Mouse (Mus musculus) stomach, embryonic 14.5 days (tissue): Measurements from ENCODE around the gene Auh. TPM values are rescaled to one million over a fixed set of nuclear protein-coding genes. Genes with fewer than 3 reads are reported as not detected.

ENCODE experiments used
- ATAC-seq: fragments of 200-750 bp; cut with Nextera tagmentation; 2 replicates; pipeline ENCODE4 v1.8.0; 2017; ENCODE audit warnings: low read depth, moderate TSS enrichment; ENCODE audit not compliant: insufficient number of reproducible peaks, insufficient read depth, low FRiP score
- H3K27ac ChIP-seq: fragments of 300-500 bp; sonication (generic); 2 replicates; pipeline ENCODE4 v1.5.1; 2014; ENCODE audit warnings: mild to moderate bottlenecking, low read length, moderate library complexity, mixed read lengths
- H3K27me3 ChIP-seq: fragments of 300-500 bp; sonication (generic); 2 replicates; pipeline ENCODE4 v1.6.1; 2014; ENCODE audit warnings: low read length, control low read depth, mixed read lengths; ENCODE audit not compliant: control insufficient read depth, insufficient read depth
- H3K36me3 ChIP-seq: fragments of 300-500 bp; sonication (generic); 2 replicates; pipeline ENCODE4 v1.6.1; 2014; ENCODE audit warnings: mild to moderate bottlenecking, control low read depth, low read length, moderate library complexity, mixed read lengths; ENCODE audit not compliant: control insufficient read depth, insufficient read depth
- H3K4me1 ChIP-seq: fragments of 300-500 bp; sonication (generic); 2 replicates; pipeline ENCODE4 v1.6.1; 2014; ENCODE audit warnings: low read length, control low read depth, mixed read lengths; ENCODE audit not compliant: control insufficient read depth, insufficient read depth
- H3K4me2 ChIP-seq: fragments of 300-500 bp; sonication (generic); replicated peaks from 2 replicates; pipeline ENCODE4 v1.6.1; 2014; ENCODE audit warnings: low read depth, low read length, control low read depth
- H3K4me3 ChIP-seq: fragments of 300-500 bp; sonication (generic); 2 replicates; pipeline ENCODE4 v1.5.1; 2014; ENCODE audit warnings: low read depth, low read length, control low read depth
- H3K9ac ChIP-seq: fragments of 300-500 bp; sonication (generic); replicated peaks from 2 replicates; pipeline ENCODE4 v1.6.1; 2014; ENCODE audit warnings: low read depth, mild to moderate bottlenecking, control low read depth, low read length, moderate library complexity, mixed read lengths
- H3K9me3 ChIP-seq: fragments of 300-500 bp; sonication (generic); 2 replicates; pipeline ENCODE4 v1.6.1; 2016; ENCODE audit warnings: low read depth, low read length, control low read depth; ENCODE audit not compliant: control insufficient read depth
- WGBS: fragments of 180-500 bp; shearing (Covaris S2); extraction: QIAGEN DNeasy Blood & Tissue Kit; methylation state at CpG from one replicate; pipeline ENCODE4 v1.1.7; 2014; 5-methylcytosine and 5-hydroxymethylcytosine counted together
- polyA plus RNA-seq: library from polyadenylated mRNA; unstranded; fragments of >200 nt; fragmentation: Nextera tagmentation; extraction: Ambion mirVana; gene quantifications from 2 replicates; pipeline ENCODE4 v1.2.1, GENCODE M21; 2014

The Auh gene
- polyA plus RNA-seq, 1 experiment from 2014 or later: 30.5 TPM

DNA sequence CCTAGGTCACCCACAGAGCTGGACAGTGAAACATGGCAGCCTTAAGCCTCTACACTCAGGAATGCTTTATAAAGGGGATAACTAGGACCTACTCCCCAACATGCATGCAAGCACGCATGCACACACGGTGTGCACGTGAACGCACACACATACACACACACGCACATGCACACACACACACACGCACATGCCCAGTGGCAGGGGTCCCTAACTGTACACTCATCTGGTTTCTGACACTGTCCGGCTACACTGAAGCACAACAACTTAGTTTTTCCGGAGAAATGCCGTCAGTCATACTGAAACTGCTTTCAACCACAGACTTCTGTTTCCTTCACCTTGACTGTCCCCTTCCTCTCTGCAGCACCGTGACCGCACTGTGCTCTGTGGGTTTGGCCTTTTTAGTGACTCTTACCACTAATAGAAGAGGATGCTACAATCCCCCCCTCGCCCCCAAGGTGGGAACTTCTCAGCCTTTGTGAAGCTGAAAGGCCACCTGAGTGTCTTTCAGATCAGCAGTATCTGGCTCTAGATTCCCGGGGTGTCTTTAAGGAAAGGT lies 136.0 kb downstream of the Auh start:
- Histone ChIP-seq H3K27me3 (no peaks in the 10 kb centered on the region), H3K4me3 (no peak overlapping the region), H3K9ac (no peak overlapping the region), H3K27ac (no peak overlapping the region), H3K9me3 (no peaks in the 10 kb centered on the region), H3K4me1 (no peaks in the 10 kb centered on the region), H3K4me2 (no peak overlapping the region), H3K36me3 (no peaks in the 10 kb centered on the region)
- ATAC-seq: no peak
- 91% methylated on average over 13 of the region's 13 CpGs for WGBS

DNA sequence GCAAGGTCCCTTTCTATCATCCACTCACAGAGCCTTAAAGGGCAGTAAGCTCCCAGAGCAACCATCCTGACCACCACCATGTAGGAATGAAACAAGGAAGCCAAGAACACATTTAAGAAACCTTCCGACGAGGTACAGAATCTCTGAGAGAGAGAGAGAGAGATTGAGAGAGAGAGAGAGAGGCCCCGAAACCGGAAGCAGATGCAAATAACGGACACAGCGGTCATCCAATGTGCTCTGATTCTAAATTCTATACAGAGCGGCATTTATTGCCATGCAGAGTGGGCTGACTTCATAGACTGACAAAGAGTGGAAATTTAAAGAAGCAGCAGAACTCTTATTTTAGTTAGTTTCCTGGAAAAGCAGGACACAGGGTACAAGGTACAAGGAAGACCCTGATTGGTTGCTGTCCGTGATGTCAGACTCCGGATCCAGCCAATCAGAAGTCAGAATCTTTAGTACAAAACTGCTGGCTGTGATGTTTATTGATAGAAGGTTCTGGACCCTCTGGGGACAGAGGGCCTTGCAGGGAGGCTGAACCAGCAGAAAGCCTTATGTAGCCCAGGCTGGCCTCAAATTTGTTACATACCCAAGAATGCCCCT lies 137.1 kb downstream of the Auh start:
- Histone ChIP-seq H3K36me3 (no peaks in the 10 kb centered on the region), H3K4me1 (no peaks in the 10 kb centered on the region), H3K9me3 (no peaks in the 10 kb centered on the region), H3K4me2 (no peak overlapping the region), H3K4me3 (no peak overlapping the region), H3K9ac (no peak overlapping the region), H3K27me3 (no peaks in the 10 kb centered on the region), H3K27ac (no peak overlapping the region)
- WGBS: 91% methylated on average over 9 of the region's 9 CpGs
- no peak for ATAC-seq

DNA sequence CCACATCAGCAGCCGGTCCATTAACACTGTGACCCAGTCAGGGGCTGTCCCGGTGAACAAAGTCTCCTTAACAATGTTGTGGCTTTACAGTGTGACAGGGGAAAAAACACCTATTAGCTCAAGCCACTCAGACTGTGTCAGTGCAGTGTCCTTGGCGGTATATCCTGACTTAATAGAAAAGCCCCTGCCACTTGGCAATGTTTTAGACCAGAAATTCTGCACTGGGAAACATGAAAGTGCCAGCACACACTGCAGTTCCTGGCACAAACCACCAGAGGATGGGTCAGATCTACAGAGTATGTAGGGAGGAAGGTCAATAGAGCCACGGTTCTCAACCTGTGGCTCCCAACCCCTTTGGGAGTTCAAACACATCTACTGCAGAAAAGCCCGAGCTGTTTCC lies 138.6 kb downstream of the Auh start:
- Histone ChIP-seq H3K27ac (no peak overlapping the region), H3K4me2 (no peak overlapping the region), H3K9me3 (no peaks in the 10 kb centered on the region), H3K9ac (no peak overlapping the region), H3K4me3 (no peak overlapping the region), H3K36me3 (no peaks in the 10 kb centered on the region), H3K27me3 (no peaks in the 10 kb centered on the region), H3K4me1 (no peaks in the 10 kb centered on the region)
- no peak for ATAC-seq
- 71% methylated on average over 5 of the region's 5 CpGs for WGBS

Other genes with a start within 250 kb of the Auh start
- gene Nfil3, start 51.4 kb upstream of the Auh start, polyA plus RNA-seq: 25.8 and 26.6 TPM in 2 replicates